Mouse (Mus musculus) liver, adult 2 months (tissue): ENCODE measurements around the gene Anxa4. TPM values are rescaled to one million over a fixed set of nuclear protein-coding genes. Genes with fewer than 3 reads are reported as not detected.

ENCODE experiments used
- DNase-seq: peaks from one replicate; pipeline ENCODE4 v3.0.0-alpha.2; 2011; ENCODE audit warnings: low read depth, low spot score; ENCODE audit errors: extremely low read depth
- H3K27ac ChIP-seq: fragments of 200-500 bp; replicated peaks from 2 replicates; pipeline ENCODE4 v1.5.1; 2012; ENCODE audit warnings: low read depth, mild to moderate bottlenecking, control low read depth, inconsistent platforms, low read length; ENCODE audit not compliant: insufficient read depth
- H3K27me3 ChIP-seq: fragments of 200-500 bp; 2 replicates; pipeline ENCODE4 v1.6.1; 2012; ENCODE audit warnings: mild to moderate bottlenecking, moderate library complexity, low read length, inconsistent platforms; ENCODE audit not compliant: control insufficient read depth, insufficient read depth
- H3K36me3 ChIP-seq: fragments of 200-500 bp; 2 replicates; pipeline ENCODE4 v1.6.1; 2012; ENCODE audit warnings: low read length, inconsistent platforms; ENCODE audit not compliant: control insufficient read depth, insufficient read depth
- H3K4me1 ChIP-seq: fragments of 200-500 bp; 2 replicates; pipeline ENCODE4 v1.6.1; 2011; ENCODE audit warnings: low read length; ENCODE audit not compliant: control insufficient read depth, insufficient read depth
- H3K4me3 ChIP-seq: fragments of 200-500 bp; 2 replicates; pipeline ENCODE4 v1.5.1; 2011; ENCODE audit warnings: low read depth, mild to moderate bottlenecking, control low read depth, low read length, moderate library complexity; ENCODE audit not compliant: insufficient read depth
- H3K79me2 ChIP-seq: fragments of 200-500 bp; 2 replicates; pipeline ENCODE4 v1.6.1; 2012; ENCODE audit warnings: inconsistent platforms, mild to moderate bottlenecking, low read length, moderate library complexity; ENCODE audit not compliant: control insufficient read depth, insufficient read depth
- H3K9ac ChIP-seq: fragments of 200-500 bp; 2 replicates; pipeline ENCODE4 v1.6.1; 2012; ENCODE audit warnings: low read depth, mild to moderate bottlenecking, control low read depth, inconsistent platforms, low read length
- CTCF ChIP-seq: fragments of 200-500 bp; IDR thresholded peaks from 2 replicates; pipeline ENCODE4 v1.5.1; 2011; ENCODE audit warnings: low read depth, low read length, control low read depth
- POLR2A ChIP-seq: fragments of 200-500 bp; IDR thresholded peaks from 2 replicates; pipeline ENCODE4 v1.6.1; 2011; ENCODE audit warnings: low read length, control low read depth; ENCODE audit not compliant: insufficient read depth; ENCODE audit errors: extremely low read depth
- WGBS: fragments of 180-500 bp; shearing (Covaris S2); methylation state at CpG from one replicate; pipeline ENCODE4 v1.1.7; 2018; 5-methylcytosine and 5-hydroxymethylcytosine counted together
- polyA plus RNA-seq: library from polyadenylated mRNA; depleted of rRNA; stranded (reverse); fragments of >200 nt; gene quantifications from 2 replicates; pipeline ENCODE4 v1.2.3, GENCODE M21; 2012
- total RNA-seq: library from RNA; depleted of rRNA; stranded (reverse); fragments of >200 nt; gene quantifications from 2 replicates; pipeline ENCODE4 v1.2.3, GENCODE M21; 2014

The Anxa4 gene
- total and polyA plus RNA-seq, 2 experiments, result 31.2 to 57.6 TPM

GRCm38 (mm10) chr6:86829768-86830167, 36.4 kb upstream of the Anxa4 start:
- no peak overlapping the region for H3K4me3 ChIP-seq
- H3K9ac ChIP-seq, result no peak overlapping the region
- H3K4me1 ChIP-seq, result peaks cover 5% of the 10 kb centered on the region
- H3K36me3 ChIP-seq, result no peaks in the 10 kb centered on the region
- H3K27ac ChIP-seq, result no peak overlapping the region
- no peaks in the 10 kb centered on the region for H3K79me2 ChIP-seq
- 74% methylated on average over 6 of the region's 6 CpGs for WGBS
- TF ChIP-seq POLR2A, result no peak
- TF ChIP-seq CTCF, result no peak
- DNase-seq, result no peak
- H3K27me3 ChIP-seq, result no peaks in the 10 kb centered on the region

- H3K4me1 ChIP-seq, result no peaks in the 10 kb centered on the region
- no peak overlapping the region for H3K27ac ChIP-seq
- no peak for DNase-seq
- no peaks in the 10 kb centered on the region for H3K36me3 ChIP-seq
- no peak overlapping the region for H3K9ac ChIP-seq
- WGBS, result 96% methylated on average over 2 of the region's 2 CpGs
- no peaks in the 10 kb centered on the region for H3K27me3 ChIP-seq
- no peak overlapping the region for H3K4me3 ChIP-seq
- no peak for TF ChIP-seq POLR2A
- TF ChIP-seq CTCF, result peak; percentile 50; the same call in 1 of the 2 replicates
- H3K79me2 ChIP-seq, result no peaks in the 10 kb centered on the region
These were observed 34.0 kb upstream of the Anxa4 start for GRCm38 (mm10) chr6:86827432-86827831.

- no peak for DNase-seq
- TF ChIP-seq POLR2A (no peak), CTCF (no peak)
- no peak overlapping the region for H3K4me3 ChIP-seq
- WGBS, result 93% methylated on average over 7 of the region's 7 CpGs
- no peak overlapping the region for H3K9ac ChIP-seq
- H3K79me2 ChIP-seq, result no peaks in the 10 kb centered on the region
- no peaks in the 10 kb centered on the region for H3K27me3 ChIP-seq
- H3K4me1 ChIP-seq, result peaks cover 3% of the 10 kb centered on the region; the same call in 1 of the 2 replicates
- H3K27ac ChIP-seq, result no peak overlapping the region
- no peaks in the 10 kb centered on the region for H3K36me3 ChIP-seq
These were observed 31.0 kb upstream of the Anxa4 start for GRCm38 (mm10) chr6:86824401-86824800.

- no peak for DNase-seq
- Histone ChIP-seq H3K4me3 (no peak overlapping the region), H3K27ac (no peak overlapping the region), H3K27me3 (no peaks in the 10 kb centered on the region), H3K36me3 (no peaks in the 10 kb centered on the region), H3K79me2 (no peaks in the 10 kb centered on the region), H3K4me1 (peaks cover 3% of the 10 kb centered on the region; the same call in 1 of the 2 replicates), H3K9ac (no peak overlapping the region)
- TF ChIP-seq POLR2A (no peak), CTCF (no peak)
- 43% methylated on average over 10 of the region's 10 CpGs for WGBS
These were observed 30.4 kb upstream of the Anxa4 start for GRCm38 (mm10) chr6:86823824-86824223.

GRCm38 (mm10) chr6:86823051-86823431, 29.7 kb upstream of the Anxa4 start:
- Histone ChIP-seq H3K36me3 (no peaks in the 10 kb centered on the region), H3K27ac (no peak overlapping the region), H3K4me3 (no peak overlapping the region), H3K27me3 (no peaks in the 10 kb centered on the region), H3K79me2 (no peaks in the 10 kb centered on the region), H3K4me1 (peaks cover 3% of the 10 kb centered on the region; the same call in 1 of the 2 replicates), H3K9ac (no peak overlapping the region)
- DNase-seq, result no peak
- WGBS, result 54% methylated on average over 9 of the region's 9 CpGs
- no peak for TF ChIP-seq CTCF
- no peak for TF ChIP-seq POLR2A

- Histone ChIP-seq H3K4me3 (no peak overlapping the region; the same call in 1 of the 2 replicates), H3K79me2 (no peaks in the 10 kb centered on the region), H3K27ac (no peak overlapping the region), H3K27me3 (no peaks in the 10 kb centered on the region), H3K36me3 (no peaks in the 10 kb centered on the region), H3K4me1 (peaks cover 3% of the 10 kb centered on the region; the same call in 1 of the 2 replicates), H3K9ac (peak overlapping the region; percentile 35; the same call in 1 of the 2 replicates)
- no peak for TF ChIP-seq CTCF
- TF ChIP-seq POLR2A, result no peak
- DNase-seq, result no peak
- WGBS, result 13% methylated on average over 19 of the region's 19 CpGs
These were observed 29.1 kb upstream of the Anxa4 start for GRCm38 (mm10) chr6:86822285-86823050.
